Mouse (Mus musculus) CH12.LX (cell line): Measurements from ENCODE around the gene Gm48551. TPM values are rescaled to one million over a fixed set of nuclear protein-coding genes. Genes with fewer than 3 reads are reported as not detected.

ENCODE experiments used
- DNase-seq: peaks from one replicate; pipeline ENCODE4 v3.0.0-alpha.2; 2013; ENCODE audit errors: extremely low read depth
- H3K27ac ChIP-seq: 2 replicates; pipeline ENCODE4 v1.5.1; 2012; ENCODE audit warnings: low read depth, mild to moderate bottlenecking, control low read depth, moderate library complexity; ENCODE audit not compliant: insufficient read depth
- H3K27me3 ChIP-seq: replicated peaks from 2 replicates; pipeline ENCODE3; 2012; ENCODE audit warnings: inconsistent platforms
- H3K36me3 ChIP-seq, 2 experiments: replicated peaks in 1 of 2; 2 replicates each; pipeline versions ENCODE3 to v1.6.1; 2012; ENCODE audit warnings: inconsistent platforms in 1 of 2, low read length in 1 of 2, mild to moderate bottlenecking in 1 of 2, mixed read lengths in 1 of 2, moderate library complexity in 1 of 2; ENCODE audit not compliant: control insufficient read depth in 1 of 2, insufficient read depth in 1 of 2
- H3K4me1 ChIP-seq, 2 experiments: 2 replicates each; pipeline ENCODE4 v1.6.1; 2012; ENCODE audit warnings: inconsistent platforms in 1 of 2, moderate library complexity in 1 of 2; ENCODE audit not compliant: insufficient read depth in 2 of 2, control insufficient read depth in 1 of 2
- H3K4me2 ChIP-seq: 2 replicates; pipeline ENCODE4 v1.6.1; 2012; ENCODE audit warnings: low read depth, mild to moderate bottlenecking, control low read depth; ENCODE audit not compliant: poor library complexity, insufficient read depth, severe bottlenecking
- H3K4me3 ChIP-seq, 3 experiments: fragments of 150-350 bp in 1 of 3; sonication (generic) in 1 of 3; replicated peaks in 1 of 3; 2 replicates each; pipeline versions ENCODE3 to v1.5.1; 2011 to 2012; ENCODE audit warnings: low read depth in 2 of 3, low read length in 2 of 3, mild to moderate bottlenecking in 2 of 3, moderate library complexity in 2 of 3, control low read depth in 1 of 3, improper control_type of control experiment in 1 of 3, inconsistent platforms in 1 of 3, mixed read lengths in 1 of 3; ENCODE audit not compliant: poor library complexity in 1 of 3
- H3K79me2 ChIP-seq: replicated peaks from 2 replicates; pipeline ENCODE4 v1.6.1; 2012; ENCODE audit warnings: mild to moderate bottlenecking, moderate library complexity; ENCODE audit not compliant: control insufficient read depth, poor library complexity, insufficient read depth, severe bottlenecking; ENCODE audit errors: extremely low read depth
- H3K9ac ChIP-seq: 2 replicates; pipeline ENCODE4 v1.6.1; 2012; ENCODE audit warnings: low read depth, mild to moderate bottlenecking, control low read depth, moderate library complexity; ENCODE audit not compliant: insufficient read depth
- H3K9me3 ChIP-seq: replicated peaks from 2 replicates; pipeline ENCODE3; 2012; ENCODE audit warnings: low read length, inconsistent platforms, mixed read lengths
- BHLHE40 ChIP-seq: IDR thresholded peaks from 2 replicates; pipeline ENCODE4 v1.6.1; 2011; ENCODE audit warnings: mild to moderate bottlenecking, low read depth, low read length, improper control_type of control experiment
- CHD1 ChIP-seq: IDR thresholded peaks from 2 replicates; pipeline ENCODE4 v1.6.1; 2012; ENCODE audit warnings: low read depth, low read length, improper control_type of control experiment, inconsistent platforms
- CTCF ChIP-seq, 2 experiments: IDR thresholded peaks in 1 of 2; conservative IDR thresholded peaks in 1 of 2; 2 replicates each; pipeline ENCODE4 v1.5.1; 2011 to 2012; ENCODE audit warnings: low read depth in 2 of 2, low read length in 2 of 2, improper control_type of control experiment in 1 of 2, inconsistent platforms in 1 of 2, mild to moderate bottlenecking in 1 of 2, moderate library complexity in 1 of 2
- E2F4 ChIP-seq: IDR thresholded peaks from 2 replicates; pipeline ENCODE4 v1.6.1; 2011; ENCODE audit warnings: low read depth, low read length, improper control_type of control experiment; ENCODE audit not compliant: insufficient replicate concordance
- EP300 ChIP-seq: IDR thresholded peaks from 2 replicates; pipeline ENCODE4 v1.6.1; 2011; ENCODE audit warnings: low read length, improper control_type of control experiment
- GABPA ChIP-seq: IDR thresholded peaks from 2 replicates; pipeline ENCODE4 v1.6.1; 2012; ENCODE audit warnings: low read depth, low read length, improper control_type of control experiment, inconsistent platforms; ENCODE audit not compliant: insufficient replicate concordance
- IRF4 ChIP-seq: IDR thresholded peaks from 2 replicates; pipeline ENCODE4 v1.6.1; 2014; ENCODE audit warnings: low read depth, mild to moderate bottlenecking, inconsistent platforms, low read length, improper control_type of control experiment
- JUN ChIP-seq: IDR thresholded peaks from 2 replicates; pipeline ENCODE4 v1.6.1; 2011; ENCODE audit warnings: low read depth, mild to moderate bottlenecking, low read length, improper control_type of control experiment, moderate library complexity; ENCODE audit not compliant: insufficient read depth
- JUND ChIP-seq: conservative IDR thresholded peaks from 2 replicates; pipeline ENCODE4 v1.6.1; 2011; ENCODE audit warnings: low read depth, low read length, improper control_type of control experiment
- MAFK ChIP-seq: IDR thresholded peaks from 2 replicates; pipeline ENCODE4 v1.6.1; 2011; ENCODE audit warnings: low read length, improper control_type of control experiment; ENCODE audit not compliant: insufficient replicate concordance
- MYC ChIP-seq: IDR thresholded peaks from 2 replicates; pipeline ENCODE4 v1.6.1; 2011; ENCODE audit warnings: low read depth, mild to moderate bottlenecking, improper control_type of control experiment, low read length
- RAD21 ChIP-seq: IDR thresholded peaks from 2 replicates; pipeline ENCODE4 v1.6.1; 2011; ENCODE audit warnings: low read depth, mild to moderate bottlenecking, low read length, improper control_type of control experiment, moderate library complexity
- SMC3 ChIP-seq: IDR thresholded peaks from 2 replicates; pipeline ENCODE4 v1.6.1; 2011; ENCODE audit warnings: low read depth, low read length, improper control_type of control experiment
- TCF12 ChIP-seq: IDR thresholded peaks from 2 replicates; pipeline ENCODE4 v1.6.1; 2014; ENCODE audit warnings: low read depth, mild to moderate bottlenecking, inconsistent platforms, low read length, improper control_type of control experiment
- UBTF ChIP-seq: IDR thresholded peaks from 2 replicates; pipeline ENCODE4 v1.6.1; 2012; ENCODE audit warnings: low read depth, mild to moderate bottlenecking, inconsistent platforms, low read length, improper control_type of control experiment, moderate library complexity
- USF1 ChIP-seq: IDR thresholded peaks from 2 replicates; pipeline ENCODE4 v1.6.1; 2014; ENCODE audit warnings: low read depth, mild to moderate bottlenecking, inconsistent platforms, low read length, improper control_type of control experiment
- ZKSCAN1 ChIP-seq: IDR thresholded peaks from 2 replicates; pipeline ENCODE4 v1.6.1; 2012; ENCODE audit warnings: low read depth, inconsistent platforms, low read length, improper control_type of control experiment, borderline replicate concordance
- ZNF384 ChIP-seq: IDR thresholded peaks from 2 replicates; pipeline ENCODE4 v1.6.1; 2012; ENCODE audit warnings: low read depth, low read length, improper control_type of control experiment, inconsistent platforms
- dilution Hi-C: fragments of 300-500 bp; cut with MboI; formaldehyde crosslinking; loops from 2 replicates; pipeline ENCODE4 v1.14.3; 2020; ENCODE audit warnings: low sequenced_read_pairs; ENCODE audit not compliant: extremely low pct_unique_long_range_greater_than_20kb, extremely low pct_ligation_motif_present
- in situ Hi-C: fragments of 300-500 bp; cut with MboI; formaldehyde crosslinking; loops from 3 replicates; pipeline ENCODE4 v1.14.3; 2019; ENCODE audit warnings: low sequenced_read_pairs, low pct_ligation_motif_present, low pct_unique_long_range_greater_than_20kb, mixed read lengths
- polyA plus RNA-seq: library from polyadenylated mRNA; unstranded; fragments of >175 nt; gene quantifications from 2 replicates; pipeline ENCODE4 v1.2.1, GENCODE M21; 2012; ENCODE audit warnings: low read depth; ENCODE audit not compliant: insufficient read length
- total RNA-seq, 2 experiments: library from RNA; depleted of rRNA; stranded (reverse); fragments of 300-350 nt in 1 of 2; fragments of >200 nt in 1 of 2; gene quantifications; 2 replicates each; pipeline ENCODE4 v1.2.3; 2012 to 2014

Gene Gm48551
- total and polyA plus RNA-seq, 3 experiments, result 1.0 to 3.4 (median 1.2) TPM

GRCm38 (mm10) chr10:81340551-81341332 lies 43.5 kb upstream of the Gm48551 start:
- peaks cover 0 to 25% of the 10 kb centered on the region in 2 experiments; a peak in 2 of 4 replicates for H3K4me1 ChIP-seq
- no peak overlapping the region for H3K27ac ChIP-seq
- H3K9ac ChIP-seq, result no peak overlapping the region
- TF ChIP-seq JUN (no peak), BHLHE40 (no peak), SMC3 (no peak), TCF12 (no peak), RAD21 (no peak), UBTF (no peak), E2F4 (no peak), USF1 (no peak), ZKSCAN1 (no peak), CTCF (conservative IDR thresholded peaks at IDR 0.05 in 1 of 2, IDR thresholded peaks at IDR 0.05 in 1 of 2; ENCODE audit: low read depth in 2 of 2, low read length in 2 of 2) (no peak), MYC (no peak), MAFK (no peak), EP300 (no peak), JUND (no peak), IRF4 (no peak), ZNF384 (no peak), GABPA (no peak)
- no peak overlapping the region for H3K4me2 ChIP-seq
- no peaks in the 10 kb centered on the region for H3K79me2 ChIP-seq
- no peak overlapping the region for H3K4me3 ChIP-seq
- in situ Hi-C loops (loop anchor here (5.0 kb wide), 1 partner anchor 48 kb away; the partner anchor contains the start of genes Pip5k1c and Tjp3), dilution Hi-C loops (no loop called here)
- H3K27me3 ChIP-seq, result peaks cover 27% of the 10 kb centered on the region
- no peaks in the 10 kb centered on the region for H3K9me3 ChIP-seq
- peaks cover 0 to 6% of the 10 kb centered on the region in 2 experiments for H3K36me3 ChIP-seq
- no peak for DNase-seq

- Histone ChIP-seq H3K27me3 (peaks cover 27% of the 10 kb centered on the region), H3K4me3 (no peak overlapping the region), H3K9ac (no peak overlapping the region), H3K4me1 (peaks cover 0 to 25% of the 10 kb centered on the region in 2 experiments; a peak in 2 of 4 replicates), H3K36me3 (peaks cover 1 to 13% of the 10 kb centered on the region in 2 experiments), H3K27ac (no peak overlapping the region), H3K79me2 (no peaks in the 10 kb centered on the region), H3K4me2 (no peak overlapping the region), H3K9me3 (no peaks in the 10 kb centered on the region)
- peak; percentile 58 for DNase-seq
- in situ Hi-C loops, result loop anchor here (5.0 kb wide), 1 partner anchor 49 kb away; the partner anchor contains the start of genes Pip5k1c and Tjp3
- TF ChIP-seq RAD21 (peak; percentile 25), CHD1 (no peak), CTCF (conservative IDR thresholded peaks at IDR 0.05 in 1 of 2, IDR thresholded peaks at IDR 0.05 in 1 of 2; ENCODE audit: low read depth in 2 of 2, low read length in 2 of 2) (peak; percentile 50 to 80), SMC3 (peak; percentile 63)
- dilution Hi-C loops, result no loop called here
These were observed 42.8 kb upstream of the Gm48551 start for GRCm38 (mm10) chr10:81341333-81341949.
